ENCODE assay signal across 8 mouse cellular contexts in the genomic region with DNA sequence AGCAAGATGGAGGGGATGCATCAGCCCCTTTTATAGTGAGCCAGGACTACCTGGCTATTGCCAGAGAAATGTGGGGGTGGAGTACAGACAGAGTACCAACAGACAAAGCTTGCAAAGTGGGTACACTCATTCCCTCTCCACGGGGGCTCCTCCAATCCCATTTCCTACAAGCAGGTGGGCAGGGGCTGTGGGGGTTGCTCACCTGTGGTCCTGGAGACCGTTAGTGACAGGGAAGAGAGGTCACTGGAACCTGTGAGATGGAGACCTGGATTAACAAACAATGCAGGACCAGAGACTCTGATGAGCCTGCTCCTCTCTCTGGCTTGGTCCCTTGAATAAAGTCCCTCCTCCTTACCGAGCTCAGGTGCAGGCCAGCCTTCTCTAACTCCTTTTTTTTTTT. TPM values are rescaled to one million over a fixed set of nuclear protein-coding genes. Genes with fewer than 3 reads are reported as not detected.
DNase-seq lines count a peak whose midpoint lies in the region; ATAC-seq and TF ChIP-seq lines count a peak whose summit lies in the region.

No protein-coding gene starts in this region.

- no peak overlapping the region for H3K9ac ChIP-seq in lung, embryonic 14.5 days
- H3K9ac ChIP-seq in embryonic facial prominence, embryonic 15.5 days = no peak overlapping the region
- no peak overlapping the region for H3K9ac ChIP-seq in intestine, embryonic 14.5 days (ENCODE audit: low read length)
- H3K9ac ChIP-seq in neural tube, embryonic 12.5 days = no peak overlapping the region

- peak overlapping the region; percentile 96 for H3K4me2 ChIP-seq in lung, embryonic 14.5 days
- peak overlapping the region; percentile 96; the same call in 1 of the 2 replicates for H3K4me2 ChIP-seq in embryonic facial prominence, embryonic 15.5 days (replicated peaks)
- H3K4me2 ChIP-seq in intestine, embryonic 14.5 days (ENCODE audit: low read length) = peak overlapping the region; percentile 91
- H3K4me2 ChIP-seq in neural tube, embryonic 12.5 days (replicated peaks) = peak overlapping the region; percentile 97

- DNase-seq in lung, embryonic 14.5 days = no peak
- DNase-seq in lung, postnatal 36 days = no peak
- no peak for DNase-seq in intestine, embryonic 14.5 days (ENCODE audit: low spot score)
- no peak for DNase-seq in left cerebral cortex, adult 18-20 months (ENCODE audit: low spot score in 2 of 2)
- no peak for DNase-seq in adrenal gland, postnatal 4 days (ENCODE audit: low spot score in 2 of 2)
- no peak for DNase-seq in left cerebral cortex, adult 8-10 months (ENCODE audit: low spot score in 2 of 2)

- H3K27ac ChIP-seq in lung, embryonic 14.5 days (ENCODE audit: low read depth) = no peak overlapping the region
- no peak overlapping the region for H3K27ac ChIP-seq in embryonic facial prominence, embryonic 15.5 days (replicated peaks)
- H3K27ac ChIP-seq in intestine, embryonic 14.5 days (ENCODE audit: low read depth) = peak overlapping the region; percentile 54; the same call in 1 of the 2 replicates
- no peak overlapping the region for H3K27ac ChIP-seq in neural tube, embryonic 12.5 days

- peaks cover 9% of the 10 kb centered on the region for H3K36me3 ChIP-seq in lung, embryonic 14.5 days (ENCODE audit: insufficient read depth)
- peaks cover 13% of the 10 kb centered on the region; the same call in 1 of the 2 replicates for H3K36me3 ChIP-seq in embryonic facial prominence, embryonic 15.5 days
- peaks cover 9% of the 10 kb centered on the region for H3K36me3 ChIP-seq in intestine, embryonic 14.5 days (ENCODE audit: control insufficient read depth, insufficient read depth, low read length)
- H3K36me3 ChIP-seq in neural tube, embryonic 12.5 days = peaks cover 8% of the 10 kb centered on the region

- no peaks in the 10 kb centered on the region for H3K27me3 ChIP-seq in lung, embryonic 14.5 days (ENCODE audit: insufficient read depth, low read length)
- H3K27me3 ChIP-seq in embryonic facial prominence, embryonic 15.5 days = no peaks in the 10 kb centered on the region
- H3K27me3 ChIP-seq in intestine, embryonic 14.5 days (replicated peaks; ENCODE audit: control insufficient read depth, insufficient read depth, low read length) = no peaks in the 10 kb centered on the region
- no peaks in the 10 kb centered on the region for H3K27me3 ChIP-seq in neural tube, embryonic 12.5 days (replicated peaks)

- H3K4me1 ChIP-seq in lung, embryonic 14.5 days (ENCODE audit: insufficient read depth) = no peaks in the 10 kb centered on the region
- H3K4me1 ChIP-seq in embryonic facial prominence, embryonic 15.5 days = peaks cover 5% of the 10 kb centered on the region; the same call in 1 of the 2 replicates
- H3K4me1 ChIP-seq in intestine, embryonic 14.5 days (replicated peaks; ENCODE audit: control insufficient read depth, insufficient read depth, low read length) = no peaks in the 10 kb centered on the region
- no peaks in the 10 kb centered on the region; the same call in 1 of the 2 replicates for H3K4me1 ChIP-seq in neural tube, embryonic 12.5 days

- peak overlapping the region; percentile 72 for H3K4me3 ChIP-seq in lung, embryonic 14.5 days (ENCODE audit: low read depth, low read length)
- peak overlapping the region; percentile 71 for H3K4me3 ChIP-seq in embryonic facial prominence, embryonic 15.5 days (replicated peaks)
- peak overlapping the region; percentile 65 for H3K4me3 ChIP-seq in intestine, embryonic 14.5 days (ENCODE audit: low read depth, low read length)
- no peak overlapping the region for H3K4me3 ChIP-seq in neural tube, embryonic 12.5 days

- no peaks in the 10 kb centered on the region for H3K9me3 ChIP-seq in lung, embryonic 14.5 days (ENCODE audit: low read depth, low read length)
- H3K9me3 ChIP-seq in embryonic facial prominence, embryonic 15.5 days (replicated peaks) = no peaks in the 10 kb centered on the region
- H3K9me3 ChIP-seq in intestine, embryonic 14.5 days (ENCODE audit: control insufficient read depth, low read length) = no peaks in the 10 kb centered on the region
- no peaks in the 10 kb centered on the region for H3K9me3 ChIP-seq in neural tube, embryonic 12.5 days

- ATAC-seq in lung, embryonic 14.5 days (ENCODE audit: insufficient read depth) = no peak; the same call in 1 of the 2 replicates
- no peak for ATAC-seq in embryonic facial prominence, embryonic 15.5 days (ENCODE audit: insufficient number of reproducible peaks, low FRiP score, low TSS enrichment, low read depth)
- ATAC-seq in intestine, embryonic 14.5 days (replicated peaks; ENCODE audit: low FRiP score, low TSS enrichment, low read depth) = no peak
- no peak for ATAC-seq in neural tube, embryonic 12.5 days (ENCODE audit: low FRiP score, low read depth)

- 63% methylated on average over 3 of the region's 3 CpGs for WGBS in lung, embryonic 14.5 days
- WGBS in embryonic facial prominence, embryonic 15.5 days = 69% methylated on average over 3 of the region's 3 CpGs
- WGBS in intestine, embryonic 14.5 days = 56% methylated on average over 3 of the region's 3 CpGs
- WGBS in neural tube, embryonic 12.5 days = 79% methylated on average over 3 of the region's 3 CpGs

- no peak for TF ChIP-seq CTCF in lung, embryonic 14.5 days (IDR thresholded peaks at IDR 0.05; ENCODE audit: low read depth)

RNA-seq across cellular contexts. Expression of gene Relb, which starts 1.5 kb away (rescaled TPM):
- 7.3 TPM in 2 replicates for polyA plus RNA-seq in lung, embryonic 14.5 days (2014; fragmentation: Nextera tagmentation; extraction: Ambion mirVana)
- polyA plus RNA-seq in embryonic facial prominence, embryonic 15.5 days (2015; fragmentation: Nextera tagmentation; extraction: Ambion mirVana) = 14.0 and 15.8 TPM in 2 replicates
- polyA plus RNA-seq in intestine, embryonic 14.5 days (2014; fragmentation: Nextera tagmentation; extraction: Ambion mirVana) = 9.4 and 9.5 TPM in 2 replicates
- 4.9 and 5.8 TPM in 2 replicates for polyA plus RNA-seq in neural tube, embryonic 12.5 days (2016; fragmentation: Nextera tagmentation; extraction: Ambion mirVana)
- total RNA-seq in left cerebral cortex, adult 18-20 months (2021) = 1 to 10 TPM; 7.5 to 8.1 TPM
- 10 to 100 TPM; 22.3 to 23.8 TPM for total RNA-seq in adrenal gland, postnatal 4 days (2021)
- total RNA-seq in left cerebral cortex, adult 8-10 months (2022) = 1 to 10 TPM; 5.6 to 7.2 (median 6.4) TPM

RNA-seq across cellular contexts. Expression of gene Clasrp, which starts 23.4 kb away (rescaled TPM):
- polyA plus RNA-seq in lung, embryonic 14.5 days (2014; fragmentation: Nextera tagmentation; extraction: Ambion mirVana) = 46.9 and 51.5 TPM in 2 replicates
- polyA plus RNA-seq in embryonic facial prominence, embryonic 15.5 days (2015; fragmentation: Nextera tagmentation; extraction: Ambion mirVana) = 58.3 and 66.1 TPM in 2 replicates
- polyA plus RNA-seq in intestine, embryonic 14.5 days (2014; fragmentation: Nextera tagmentation; extraction: Ambion mirVana) = 41.4 and 46.4 TPM in 2 replicates
- 70.1 and 79.0 TPM in 2 replicates for polyA plus RNA-seq in neural tube, embryonic 12.5 days (2016; fragmentation: Nextera tagmentation; extraction: Ambion mirVana)
- total RNA-seq in left cerebral cortex, adult 18-20 months (2021) = 10 to 100 TPM; 70.4 to 87.0 TPM
- total RNA-seq in adrenal gland, postnatal 4 days (2021) = 10 to 100 TPM; 74.3 to 79.6 TPM
- total RNA-seq in left cerebral cortex, adult 8-10 months (2022) = 10 to 100 TPM; 74.8 to 89.4 (median 84.1) TPM

RNA-seq across cellular contexts. Expression of gene Clptm1, which starts 37.1 kb away (rescaled TPM):
- 95.0 and 96.0 TPM in 2 replicates for polyA plus RNA-seq in lung, embryonic 14.5 days (2014; fragmentation: Nextera tagmentation; extraction: Ambion mirVana)
- 78.0 and 89.1 TPM in 2 replicates for polyA plus RNA-seq in embryonic facial prominence, embryonic 15.5 days (2015; fragmentation: Nextera tagmentation; extraction: Ambion mirVana)
- 75.2 and 84.6 TPM in 2 replicates for polyA plus RNA-seq in intestine, embryonic 14.5 days (2014; fragmentation: Nextera tagmentation; extraction: Ambion mirVana)
- 104 and 112 TPM in 2 replicates for polyA plus RNA-seq in neural tube, embryonic 12.5 days (2016; fragmentation: Nextera tagmentation; extraction: Ambion mirVana)
- total RNA-seq in left cerebral cortex, adult 18-20 months (2021) = 100 to 1,000 TPM; 151 to 152 TPM
- total RNA-seq in adrenal gland, postnatal 4 days (2021) = 100 to 1,000 TPM; 112 to 116 TPM
- 100 to 1,000 TPM; 145 to 171 (median 154) TPM for total RNA-seq in left cerebral cortex, adult 8-10 months (2022)

RNA-seq across cellular contexts. Expression of gene Apoc2, which starts 50.0 kb away (rescaled TPM):
- 2.5 and 3.4 TPM in 2 replicates for polyA plus RNA-seq in lung, embryonic 14.5 days (2014; fragmentation: Nextera tagmentation; extraction: Ambion mirVana)
- polyA plus RNA-seq in embryonic facial prominence, embryonic 15.5 days (2015; fragmentation: Nextera tagmentation; extraction: Ambion mirVana) = 0.67 and 1.3 TPM in 2 replicates
- 11.5 and 13.7 TPM in 2 replicates for polyA plus RNA-seq in intestine, embryonic 14.5 days (2014; fragmentation: Nextera tagmentation; extraction: Ambion mirVana)
- polyA plus RNA-seq in neural tube, embryonic 12.5 days (2016; fragmentation: Nextera tagmentation; extraction: Ambion mirVana) = 1.0 and 1.7 TPM in 2 replicates
- not detected for total RNA-seq in left cerebral cortex, adult 18-20 months (2021)
- 10 to 100 TPM in 1 of 2 experiments, 1 to 10 TPM in 1; 3.0 to 81.8 TPM for total RNA-seq in adrenal gland, postnatal 4 days (2021)
- total RNA-seq in left cerebral cortex, adult 8-10 months (2022) = not detected

RNA-seq across cellular contexts. Expression of gene Gemin7, which starts 50.3 kb away (rescaled TPM):
- 180 and 183 TPM in 2 replicates for polyA plus RNA-seq in lung, embryonic 14.5 days (2014; fragmentation: Nextera tagmentation; extraction: Ambion mirVana)
- 149 and 162 TPM in 2 replicates for polyA plus RNA-seq in embryonic facial prominence, embryonic 15.5 days (2015; fragmentation: Nextera tagmentation; extraction: Ambion mirVana)
- 176 and 180 TPM in 2 replicates for polyA plus RNA-seq in intestine, embryonic 14.5 days (2014; fragmentation: Nextera tagmentation; extraction: Ambion mirVana)
- 140 and 145 TPM in 2 replicates for polyA plus RNA-seq in neural tube, embryonic 12.5 days (2016; fragmentation: Nextera tagmentation; extraction: Ambion mirVana)
- total RNA-seq in left cerebral cortex, adult 18-20 months (2021) = 10 to 100 TPM; 51.0 to 53.7 TPM
- total RNA-seq in adrenal gland, postnatal 4 days (2021) = 10 to 100 TPM; 67.0 to 68.8 TPM
- total RNA-seq in left cerebral cortex, adult 8-10 months (2022) = 10 to 100 TPM; 44.2 to 59.5 (median 51.3) TPM
